Mouse (Mus musculus) myocyte (in vitro differentiated cells): Measurements from ENCODE around the gene Pafah1b1. TPM values are rescaled to one million over a fixed set of nuclear protein-coding genes. Genes with fewer than 3 reads are reported as not detected.

Experiments
- H3K27me3 ChIP-seq: one replicate; pipeline ENCODE4 v1.6.1; 2011; ENCODE audit not compliant: control insufficient read depth, insufficient read depth, insufficient read length
- H3K36me3 ChIP-seq: one replicate; pipeline ENCODE4 v1.6.1; 2011; ENCODE audit not compliant: control insufficient read depth, insufficient read depth
- H3K4me2 ChIP-seq: one replicate; pipeline ENCODE4 v1.6.1; 2011; ENCODE audit warnings: low read depth, control low read depth
- H3K4me3 ChIP-seq: one replicate; pipeline ENCODE4 v1.5.1; 2011; ENCODE audit warnings: mild to moderate bottlenecking, control low read depth, moderate library complexity
- H3K79me2 ChIP-seq: one replicate; pipeline ENCODE4 v1.6.1; 2011; ENCODE audit not compliant: control insufficient read depth, insufficient read depth
- H3ac ChIP-seq: one replicate; pipeline ENCODE4 v1.6.1; 2011; ENCODE audit not compliant: control insufficient read depth, insufficient read length
- CEBPB ChIP-seq: IDR thresholded peaks from 2 replicates; pipeline ENCODE4 v1.6.1; 2011; ENCODE audit warnings: mild to moderate bottlenecking, moderate library complexity; ENCODE audit not compliant: poor library complexity, insufficient read depth, severe bottlenecking
- E2F4 ChIP-seq: IDR thresholded peaks from one replicate; pipeline ENCODE4 v1.6.1; 2011; ENCODE audit warnings: mild to moderate bottlenecking, control low read depth, moderate library complexity; ENCODE audit not compliant: insufficient read depth
- MAX ChIP-seq: IDR thresholded peaks from one replicate; pipeline ENCODE4 v1.6.1; 2011; ENCODE audit warnings: low read depth, mild to moderate bottlenecking, control low read depth
- MYOD1 ChIP-seq, 3 experiments: IDR thresholded peaks; one replicate each; pipeline ENCODE4 v1.6.1; 2011; ENCODE audit warnings: control low read depth in 2 of 3, low read depth in 2 of 3, mild to moderate bottlenecking in 2 of 3, moderate library complexity in 1 of 3; ENCODE audit not compliant: insufficient read length in 2 of 3, control insufficient read depth in 1 of 3
- MYOG ChIP-seq, 3 experiments: IDR thresholded peaks; one replicate each; pipeline ENCODE4 v1.6.1; 2011; ENCODE audit warnings: control low read depth in 2 of 3, low read depth in 2 of 3, mild to moderate bottlenecking in 2 of 3; ENCODE audit not compliant: insufficient read length in 2 of 3, control insufficient read depth in 1 of 3, insufficient read depth in 1 of 3
- POLR2A ChIP-seq: IDR thresholded peaks from one replicate; pipeline ENCODE4 v1.6.1; 2011; ENCODE audit warnings: low read depth, mild to moderate bottlenecking, control low read depth, moderate library complexity; ENCODE audit not compliant: insufficient read length
- POLR2AphosphoS2 ChIP-seq: IDR thresholded peaks from one replicate; pipeline ENCODE4 v1.6.1; 2011; ENCODE audit warnings: low read depth, control low read depth; ENCODE audit not compliant: insufficient read length
- REST ChIP-seq: IDR thresholded peaks from one replicate; pipeline ENCODE4 v1.6.1; 2011; ENCODE audit warnings: mild to moderate bottlenecking, control low read depth, moderate library complexity; ENCODE audit not compliant: insufficient read depth, insufficient read length
- SRF ChIP-seq: IDR thresholded peaks from one replicate; pipeline ENCODE4 v1.6.1; 2011; ENCODE audit warnings: low read depth; ENCODE audit not compliant: control insufficient read depth, insufficient read length
- TCF12 ChIP-seq: IDR thresholded peaks from one replicate; pipeline ENCODE4 v1.6.1; 2011; ENCODE audit warnings: mild to moderate bottlenecking, control low read depth; ENCODE audit not compliant: poor library complexity, insufficient read depth, severe bottlenecking
- TCF3 ChIP-seq: IDR thresholded peaks from one replicate; pipeline ENCODE4 v1.6.1; 2011; ENCODE audit warnings: low read depth, control low read depth; ENCODE audit not compliant: insufficient read length
- USF1 ChIP-seq: IDR thresholded peaks from one replicate; pipeline ENCODE4 v1.6.1; 2011; ENCODE audit warnings: low read depth, mild to moderate bottlenecking, control low read depth, moderate library complexity
- polyA plus RNA-seq: library from polyadenylated mRNA; unstranded; fragments of >200 nt; fragmentation: generic; extraction: Trizol; gene quantifications from one replicate; pipeline ENCODE4 v1.2.1, GENCODE M21; 2012; ENCODE audit warnings: missing spikeins

Gene Pafah1b1
- polyA plus RNA-seq = 32.6 TPM

DNA sequence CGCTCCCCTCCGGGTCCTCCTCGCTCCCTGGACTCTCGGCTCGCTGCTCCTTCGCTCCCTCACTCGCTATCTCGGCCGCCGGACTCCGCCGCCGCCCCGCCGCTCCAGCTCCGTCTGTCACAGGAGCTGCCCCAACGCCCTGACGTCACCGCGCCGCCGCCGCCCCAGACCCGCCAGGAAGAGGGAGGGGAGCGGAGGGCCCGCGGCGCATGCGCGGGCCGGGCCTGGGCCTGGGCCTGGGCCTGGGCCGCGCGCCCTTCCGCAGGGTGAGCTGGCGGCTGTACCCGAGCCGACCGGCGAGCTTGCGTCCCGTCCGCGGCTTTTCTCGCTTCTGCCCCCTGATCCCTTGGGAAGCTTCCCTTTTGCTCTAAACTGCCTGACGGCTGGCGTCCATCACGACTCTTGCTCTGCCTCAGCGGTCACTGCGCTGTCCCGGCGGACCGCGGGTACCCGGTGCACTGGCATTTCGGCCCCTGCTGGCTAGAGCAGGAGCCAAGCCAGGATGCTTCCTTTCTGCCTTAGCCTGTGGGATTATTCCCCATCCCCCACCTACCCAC is at the start of gene Pafah1b1:
Gene Pafah1b1, minus strand, starts transcription at position 436 of the 557 bp plus-strand sequence.
- Histone ChIP-seq H3K36me3 (no peaks in the 10 kb centered on the region), H3K4me3 (peak within 1 kb of the TSS; percentile 87), H3K4me2 (peak within 1 kb of the TSS; percentile 89), H3K27me3 (no peaks in the 10 kb centered on the region), H3ac (peak within 1 kb of the TSS; percentile 100), H3K79me2 (peaks cover 43% of the 10 kb centered on the region)
- TF ChIP-seq POLR2A (peak; percentile 98), POLR2AphosphoS2 (peak; percentile 91), CEBPB (no peak), MYOG (IDR thresholded peaks at IDR 0.05; ENCODE audit: control insufficient read depth in 1 of 3, insufficient read depth in 1 of 3, insufficient read length in 2 of 3, low read depth in 2 of 3) (peak in 1 of 3 experiments; percentile 1), TCF12 (no peak)

DNA sequence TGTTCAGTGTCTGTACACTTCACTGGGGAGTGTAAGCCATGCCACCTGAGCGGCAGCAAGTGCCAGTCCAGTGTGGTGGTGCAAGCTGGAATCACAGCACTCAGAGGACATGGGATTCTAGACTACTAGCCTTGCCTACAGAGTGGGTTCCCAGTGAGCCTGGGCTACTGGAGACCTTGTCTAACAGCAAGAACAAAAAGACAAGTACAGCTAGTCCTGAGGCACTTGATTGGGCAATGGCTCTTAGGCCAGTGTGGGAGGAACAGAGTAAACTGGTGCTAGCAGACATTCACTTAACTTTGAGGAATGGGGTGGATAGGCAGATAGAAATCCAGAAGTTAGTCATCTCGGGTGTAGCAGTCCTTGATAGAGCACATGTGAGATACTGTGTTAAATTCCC is 47.9 kb upstream of the Pafah1b1 start:
- H3K79me2 ChIP-seq = peaks cover 45% of the 10 kb centered on the region
- peaks cover 3% of the 10 kb centered on the region for H3K36me3 ChIP-seq
- no peaks in the 10 kb centered on the region for H3K27me3 ChIP-seq
- TF ChIP-seq REST = no peak
- no peak for TF ChIP-seq MYOG (IDR thresholded peaks at IDR 0.05; ENCODE audit: control insufficient read depth in 1 of 3, insufficient read depth in 1 of 3, insufficient read length in 2 of 3, low read depth in 2 of 3)
- TF ChIP-seq CEBPB = no peak
- TF ChIP-seq SRF = no peak
- no peak for TF ChIP-seq POLR2A
- TF ChIP-seq TCF12 = no peak
- no peak for TF ChIP-seq POLR2AphosphoS2
- TF ChIP-seq MAX = no peak
- no peak for TF ChIP-seq E2F4
- TF ChIP-seq MYOD1 (IDR thresholded peaks at IDR 0.05; ENCODE audit: control insufficient read depth in 1 of 3, insufficient read length in 2 of 3, low read depth in 2 of 3) = no peak
- no peak for TF ChIP-seq TCF3
- TF ChIP-seq USF1 = no peak
- H3K4me2 ChIP-seq = no peak overlapping the region
- H3ac ChIP-seq = no peak overlapping the region
- no peak overlapping the region for H3K4me3 ChIP-seq

- TF ChIP-seq POLR2A = no peak
- peaks cover 39% of the 10 kb centered on the region for H3K79me2 ChIP-seq
- no peak overlapping the region for H3ac ChIP-seq
- H3K4me3 ChIP-seq = peak overlapping the region; percentile 92
- no peaks in the 10 kb centered on the region for H3K36me3 ChIP-seq
- H3K4me2 ChIP-seq = peak overlapping the region; percentile 96
- H3K27me3 ChIP-seq = no peaks in the 10 kb centered on the region
These were observed 47.2 kb upstream of the Pafah1b1 start for GRCm38 (mm10) chr11:74771650-74772049.

- peaks cover 37% of the 10 kb centered on the region for H3K79me2 ChIP-seq
- no peak for TF ChIP-seq SRF
- no peak for TF ChIP-seq POLR2A
- no peak for TF ChIP-seq REST
- no peak for TF ChIP-seq TCF12
- no peak for TF ChIP-seq MYOD1 (IDR thresholded peaks at IDR 0.05; ENCODE audit: control insufficient read depth in 1 of 3, insufficient read length in 2 of 3, low read depth in 2 of 3)
- TF ChIP-seq MYOG (IDR thresholded peaks at IDR 0.05; ENCODE audit: control insufficient read depth in 1 of 3, insufficient read depth in 1 of 3, insufficient read length in 2 of 3, low read depth in 2 of 3) = no peak
- TF ChIP-seq CEBPB = no peak
- TF ChIP-seq E2F4 = no peak
- TF ChIP-seq POLR2AphosphoS2 = no peak
- TF ChIP-seq MAX = no peak
- TF ChIP-seq TCF3 = no peak
- no peak for TF ChIP-seq USF1
- H3K36me3 ChIP-seq = no peaks in the 10 kb centered on the region
- peak overlapping the region; percentile 92 for H3K4me3 ChIP-seq
- H3K27me3 ChIP-seq = no peaks in the 10 kb centered on the region
- H3ac ChIP-seq = peak overlapping the region; percentile 37
- H3K4me2 ChIP-seq = peak overlapping the region; percentile 96
These were observed 46.8 kb upstream of the Pafah1b1 start for GRCm38 (mm10) chr11:74771234-74771633.

GRCm38 (mm10) chr11:74770595-74771207 is 46.2 kb upstream of the Pafah1b1 start, which contains the start of gene Mettl16:
TSS of gene Mettl16 (plus strand) at chr11:74770830.
- H3K27me3 ChIP-seq = no peaks in the 10 kb centered on the region
- no peaks in the 10 kb centered on the region for H3K36me3 ChIP-seq
- peak within 1 kb of the TSS; percentile 37 for H3ac ChIP-seq
- TF ChIP-seq POLR2A = peak; percentile 96
- peak; percentile 35 for TF ChIP-seq REST
- no peak for TF ChIP-seq SRF
- no peak for TF ChIP-seq CEBPB
- peak; percentile 94 for TF ChIP-seq POLR2AphosphoS2
- no peak for TF ChIP-seq E2F4
- no peak for TF ChIP-seq USF1
- TF ChIP-seq TCF3 = no peak
- no peak for TF ChIP-seq MAX
- peak in 1 of 3 experiments; percentile 37 for TF ChIP-seq MYOD1 (IDR thresholded peaks at IDR 0.05; ENCODE audit: control insufficient read depth in 1 of 3, insufficient read length in 2 of 3, low read depth in 2 of 3)
- no peak for TF ChIP-seq TCF12
- peak within 1 kb of the TSS; percentile 96 for H3K4me2 ChIP-seq
- peak within 1 kb of the TSS; percentile 92 for H3K4me3 ChIP-seq
- H3K79me2 ChIP-seq = peaks cover 32% of the 10 kb centered on the region
